Mouse (Mus musculus): ENCODE data around the gene Zfp143. TPM values are rescaled to one million over a fixed set of nuclear protein-coding genes. Genes with fewer than 3 reads are reported as not detected.
"Not testable (repeated sequence)": the region's sequence is repeated elsewhere in the genome, so short reads cannot be mapped to it uniquely, and the experiment has no call there.

Zfp143 gene
- 24.1 and 25.2 TPM in 2 replicates for polyA plus RNA-seq (2012; rRNA removed)

GRCm38 (mm10) chr7:110061199-110061751 lies at the start of gene Zfp143:
TSS of gene Zfp143 (plus strand) at chr7:110061217.
- no peak for TF ChIP-seq CTCF (IDR thresholded peaks at IDR 0.05; ENCODE audit: borderline replicate concordance, extremely low read depth, insufficient read depth, insufficient read length)
- TF ChIP-seq POLR2A (IDR thresholded peaks at IDR 0.05; ENCODE audit: borderline replicate concordance, extremely low read depth, insufficient read depth, insufficient read length, poor library complexity, severe bottlenecking), result peak; percentile 68; the same call in 1 of the 2 replicates
- peak; percentile 100 for DNase-seq (ENCODE audit: low read depth)

DNA sequence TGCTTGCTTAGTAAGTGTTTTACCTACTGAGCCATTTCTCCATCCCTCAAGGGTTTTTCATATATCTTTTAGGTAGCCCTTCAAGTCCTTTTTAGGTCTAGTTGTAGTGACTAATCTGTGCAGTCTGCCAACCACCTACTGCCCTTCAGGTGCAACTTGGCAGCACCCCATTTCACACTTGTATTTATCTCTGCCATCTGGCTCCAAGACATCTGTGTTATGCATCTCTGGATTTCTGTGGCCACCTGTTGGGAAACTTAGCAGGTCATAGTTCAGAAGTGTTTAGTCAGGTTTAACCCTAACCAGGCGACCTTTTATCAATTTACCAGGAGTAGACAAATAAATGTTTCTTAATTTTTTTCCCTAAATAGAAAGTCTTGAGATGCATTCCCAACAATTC lies 49.6 kb upstream of the Zfp143 start:
- no peak for TF ChIP-seq CTCF (IDR thresholded peaks at IDR 0.05; ENCODE audit: borderline replicate concordance, extremely low read depth, insufficient read depth, insufficient read length)
- TF ChIP-seq POLR2A (IDR thresholded peaks at IDR 0.05; ENCODE audit: borderline replicate concordance, extremely low read depth, insufficient read depth, insufficient read length, poor library complexity, severe bottlenecking), result no peak

GRCm38 (mm10) chr7:110014272-110014671 lies 46.7 kb upstream of the Zfp143 start:
- TF ChIP-seq POLR2A (IDR thresholded peaks at IDR 0.05; ENCODE audit: borderline replicate concordance, extremely low read depth, insufficient read depth, insufficient read length, poor library complexity, severe bottlenecking) (no peak), CTCF (IDR thresholded peaks at IDR 0.05; ENCODE audit: borderline replicate concordance, extremely low read depth, insufficient read depth, insufficient read length) (no peak)
- DNase-seq (ENCODE audit: low read depth), result no peak

More for the DNA sequence above, 49.6 kb upstream of the Zfp143 start:
- no peak for DNase-seq (ENCODE audit: low read depth)

GRCm38 (mm10) chr7:110018117-110018630 lies 42.8 kb upstream of the Zfp143 start, which contains the start of gene Ipo7:
TSS of gene Ipo7 (plus strand) at chr7:110018274.
- DNase-seq (ENCODE audit: low read depth), result peak; percentile 97
- no peak for TF ChIP-seq CTCF (IDR thresholded peaks at IDR 0.05; ENCODE audit: borderline replicate concordance, extremely low read depth, insufficient read depth, insufficient read length)
- peak; percentile 60; the same call in 1 of the 2 replicates for TF ChIP-seq POLR2A (IDR thresholded peaks at IDR 0.05; ENCODE audit: borderline replicate concordance, extremely low read depth, insufficient read depth, insufficient read length, poor library complexity, severe bottlenecking)

- DNase-seq (ENCODE audit: low read depth), result no peak
These were observed 42.2 kb upstream of the Zfp143 start for GRCm38 (mm10) chr7:110018631-110019482.

GRCm38 (mm10) chr7:110023553-110023952 lies 37.5 kb upstream of the Zfp143 start:
- no peak for DNase-seq (ENCODE audit: low read depth)
- TF ChIP-seq CTCF (IDR thresholded peaks at IDR 0.05; ENCODE audit: borderline replicate concordance, extremely low read depth, insufficient read depth, insufficient read length) (no peak), POLR2A (IDR thresholded peaks at IDR 0.05; ENCODE audit: borderline replicate concordance, extremely low read depth, insufficient read depth, insufficient read length, poor library complexity, severe bottlenecking) (no peak)

More at GRCm38 (mm10) chr7:110018631-110019482, 42.2 kb upstream of the Zfp143 start:
- TF ChIP-seq CTCF (IDR thresholded peaks at IDR 0.05; ENCODE audit: borderline replicate concordance, extremely low read depth, insufficient read depth, insufficient read length) (no peak), POLR2A (IDR thresholded peaks at IDR 0.05; ENCODE audit: borderline replicate concordance, extremely low read depth, insufficient read depth, insufficient read length, poor library complexity, severe bottlenecking) (no peak)

- no peak for DNase-seq (ENCODE audit: low read depth)
- TF ChIP-seq POLR2A (IDR thresholded peaks at IDR 0.05; ENCODE audit: borderline replicate concordance, extremely low read depth, insufficient read depth, insufficient read length, poor library complexity, severe bottlenecking), result no peak
- TF ChIP-seq CTCF (IDR thresholded peaks at IDR 0.05; ENCODE audit: borderline replicate concordance, extremely low read depth, insufficient read depth, insufficient read length), result no peak
These were observed 34.4 kb upstream of the Zfp143 start for GRCm38 (mm10) chr7:110026594-110026993.

DNA sequence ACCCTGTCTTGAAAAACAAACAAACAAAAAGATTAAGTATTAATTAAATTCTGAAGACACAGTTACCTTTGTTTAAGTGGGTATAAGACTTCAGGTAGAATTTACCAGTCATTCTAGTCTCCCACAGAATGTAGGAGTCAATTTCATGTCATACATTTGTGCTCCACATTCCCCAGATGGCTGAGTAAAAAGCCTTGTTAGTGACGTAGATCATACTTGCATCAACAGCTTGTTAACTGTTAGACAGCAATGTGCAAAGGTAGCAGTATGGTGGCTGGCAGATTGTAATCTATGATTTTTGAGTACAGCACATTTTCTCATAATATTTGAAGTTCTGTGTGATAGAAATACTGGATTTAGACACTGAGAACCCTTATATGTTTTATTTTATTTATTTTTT lies 32.2 kb upstream of the Zfp143 start:
- peak; percentile 50 for DNase-seq (ENCODE audit: low read depth)
- no peak for TF ChIP-seq POLR2A (IDR thresholded peaks at IDR 0.05; ENCODE audit: borderline replicate concordance, extremely low read depth, insufficient read depth, insufficient read length, poor library complexity, severe bottlenecking)
- no peak for TF ChIP-seq CTCF (IDR thresholded peaks at IDR 0.05; ENCODE audit: borderline replicate concordance, extremely low read depth, insufficient read depth, insufficient read length)

DNA sequence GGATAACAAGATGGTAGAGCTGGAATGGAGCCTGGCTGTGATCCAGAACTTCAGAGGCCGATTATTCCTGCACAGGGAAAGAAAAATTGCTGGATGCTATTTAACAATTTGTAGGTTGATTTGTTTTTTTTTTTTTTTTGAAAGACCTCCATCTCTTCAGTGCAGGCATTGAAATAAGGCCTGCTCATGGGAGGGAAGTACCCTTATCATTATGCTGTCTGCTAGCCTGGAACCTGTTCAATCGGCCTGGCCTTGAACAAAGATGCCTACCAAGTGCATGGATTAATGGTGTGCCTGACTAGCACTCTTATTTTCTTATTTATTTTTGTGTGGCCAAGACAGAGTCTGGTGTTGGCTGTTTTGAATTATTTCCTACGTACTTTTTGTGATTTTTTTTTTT lies 30.7 kb upstream of the Zfp143 start:
- DNase-seq (ENCODE audit: low read depth), result peak; percentile 3
- TF ChIP-seq POLR2A (IDR thresholded peaks at IDR 0.05; ENCODE audit: borderline replicate concordance, extremely low read depth, insufficient read depth, insufficient read length, poor library complexity, severe bottlenecking), result no peak
- TF ChIP-seq CTCF (IDR thresholded peaks at IDR 0.05; ENCODE audit: borderline replicate concordance, extremely low read depth, insufficient read depth, insufficient read length), result no peak

DNA sequence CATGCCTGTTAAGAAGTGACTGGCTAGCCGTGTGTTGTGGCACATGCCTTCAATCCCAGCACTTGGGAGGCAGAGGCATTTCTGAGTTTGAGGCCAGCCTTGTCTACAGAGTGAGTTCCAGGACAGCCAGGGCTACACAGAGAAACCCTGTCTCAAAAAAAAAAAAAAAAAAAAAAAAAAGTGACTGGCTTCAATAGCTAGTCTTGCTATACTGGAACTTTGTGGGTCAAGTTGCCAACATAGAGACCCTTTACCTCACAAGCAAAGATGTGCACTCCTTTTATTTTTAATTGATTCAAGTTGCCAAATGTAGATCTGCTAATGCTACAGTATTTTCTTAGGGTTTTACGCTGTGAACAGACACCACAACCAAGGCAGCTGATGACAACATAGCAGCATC lies 3.3 kb upstream of the Zfp143 start:
- not testable (repeated sequence) for DNase-seq (ENCODE audit: low read depth)

DNA sequence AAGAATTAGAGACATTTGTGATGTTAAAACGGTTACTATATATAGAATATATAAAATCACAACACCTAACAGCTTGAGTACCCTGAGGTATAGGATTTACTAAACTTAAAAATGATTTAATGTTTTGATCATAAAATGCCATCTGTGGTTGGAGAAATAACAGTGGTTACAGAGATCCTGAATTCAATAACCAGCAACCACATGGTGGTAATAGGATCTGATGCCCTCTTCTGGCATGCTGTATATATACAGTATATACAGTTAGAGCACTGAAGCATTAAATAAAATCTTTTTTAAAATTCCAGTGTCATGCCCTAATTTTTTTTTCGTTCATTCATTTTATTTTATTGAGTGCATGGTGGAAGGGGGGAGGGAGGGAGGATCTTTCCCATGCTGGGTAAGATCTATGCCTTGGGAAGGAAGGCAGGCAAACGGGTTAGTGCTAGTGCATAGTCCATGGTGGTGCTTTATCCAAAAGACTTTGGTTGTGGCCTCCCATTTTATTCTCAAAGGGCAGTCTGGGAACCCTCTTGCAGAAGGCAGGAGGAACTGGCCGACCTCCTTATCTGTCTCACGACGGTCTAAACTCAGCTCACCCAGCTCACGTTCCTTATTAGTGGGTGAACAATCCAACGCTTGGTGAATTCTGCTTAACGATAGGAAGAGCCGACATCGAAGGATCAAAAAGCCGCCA lies 1.8 kb upstream of the Zfp143 start:
- peak; percentile 60 for DNase-seq (ENCODE audit: low read depth)
- TF ChIP-seq POLR2A (IDR thresholded peaks at IDR 0.05; ENCODE audit: borderline replicate concordance, extremely low read depth, insufficient read depth, insufficient read length, poor library complexity, severe bottlenecking) (no peak), CTCF (IDR thresholded peaks at IDR 0.05; ENCODE audit: borderline replicate concordance, extremely low read depth, insufficient read depth, insufficient read length) (no peak)

All from brain, embryonic 14.5 days (tissue).